Mouse (Mus musculus) spleen, embryonic (tissue): Measurements from ENCODE around the gene Gm648.
"Not testable (repeated sequence)": the region's sequence is repeated elsewhere in the genome, so short reads cannot be mapped to it uniquely, and the experiment has no call there.

Experiments used
- CTCF ChIA-PET: fragments of 350-600 bp; sonication (Branson Sonifier 250); formaldehyde crosslinking; loops from one replicate; lab custom pipeline; 2022; lab: Charles Lee

Gm648 gene

DNA sequence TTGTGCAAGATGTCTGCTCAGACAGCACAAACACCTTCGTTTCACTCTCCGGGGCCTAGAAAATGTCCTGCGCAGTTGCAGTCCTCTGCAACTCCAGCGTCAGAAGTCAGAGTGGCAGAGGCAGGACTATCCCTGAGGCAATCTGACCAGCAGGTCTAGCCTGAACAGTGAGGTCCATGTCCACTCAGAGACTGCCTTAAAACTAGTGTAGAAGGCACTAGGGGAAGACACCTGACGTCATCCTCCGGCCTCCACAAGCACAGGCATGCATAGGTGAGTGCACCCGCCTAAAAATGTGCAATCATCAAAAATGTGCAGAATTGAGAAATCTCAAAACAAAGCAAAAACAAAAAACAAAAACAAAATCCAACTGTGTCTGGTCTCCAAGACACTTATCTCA, at the start of gene Gm648:
TSS of gene Gm648 (minus strand) at position 101 of the 400 bp plus-strand sequence.
- CTCF ChIA-PET = no interaction called here

DNA sequence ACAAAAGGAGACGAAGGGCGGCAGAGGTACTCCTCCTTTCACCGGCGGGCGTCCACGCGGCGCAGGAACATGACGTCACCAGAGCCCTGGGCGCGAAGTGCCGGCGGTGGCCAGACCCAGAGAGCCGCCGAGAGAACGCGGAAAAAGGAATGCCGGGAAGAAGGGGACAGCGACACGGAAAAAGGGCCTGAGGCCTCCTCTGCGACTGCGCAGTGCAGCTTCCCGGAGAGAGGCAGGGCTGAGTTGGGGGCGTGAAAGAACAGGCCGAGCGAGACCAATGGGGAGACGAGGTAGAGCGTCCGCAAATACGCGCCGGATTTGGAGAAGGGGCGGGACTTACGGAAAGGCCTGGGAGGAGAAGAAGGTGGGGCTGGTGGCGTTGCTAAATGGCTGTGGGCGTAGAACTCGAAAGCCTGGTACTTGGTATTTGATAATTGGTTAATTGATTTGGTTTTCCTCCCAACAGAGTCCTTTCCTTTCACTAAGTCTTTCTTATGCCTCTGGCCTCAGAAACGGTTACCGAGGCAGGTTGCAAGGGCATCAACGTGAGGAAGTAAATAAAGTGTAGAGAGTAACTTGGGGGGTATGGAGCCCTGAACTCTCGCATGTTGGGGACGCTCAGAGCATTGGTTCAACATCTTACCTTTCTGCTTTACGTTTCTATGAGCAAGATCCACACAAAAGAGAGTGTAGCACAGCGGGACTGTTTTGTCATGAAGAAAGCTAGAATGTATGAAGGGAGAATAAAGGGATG, 48.7 kb upstream of the Gm648 start, which contains the start of gene Mmgt1:
TSS of gene Mmgt1 (minus strand) at position 183 of the 754 bp plus-strand sequence.
- CTCF ChIA-PET = no interaction called here

DNA sequence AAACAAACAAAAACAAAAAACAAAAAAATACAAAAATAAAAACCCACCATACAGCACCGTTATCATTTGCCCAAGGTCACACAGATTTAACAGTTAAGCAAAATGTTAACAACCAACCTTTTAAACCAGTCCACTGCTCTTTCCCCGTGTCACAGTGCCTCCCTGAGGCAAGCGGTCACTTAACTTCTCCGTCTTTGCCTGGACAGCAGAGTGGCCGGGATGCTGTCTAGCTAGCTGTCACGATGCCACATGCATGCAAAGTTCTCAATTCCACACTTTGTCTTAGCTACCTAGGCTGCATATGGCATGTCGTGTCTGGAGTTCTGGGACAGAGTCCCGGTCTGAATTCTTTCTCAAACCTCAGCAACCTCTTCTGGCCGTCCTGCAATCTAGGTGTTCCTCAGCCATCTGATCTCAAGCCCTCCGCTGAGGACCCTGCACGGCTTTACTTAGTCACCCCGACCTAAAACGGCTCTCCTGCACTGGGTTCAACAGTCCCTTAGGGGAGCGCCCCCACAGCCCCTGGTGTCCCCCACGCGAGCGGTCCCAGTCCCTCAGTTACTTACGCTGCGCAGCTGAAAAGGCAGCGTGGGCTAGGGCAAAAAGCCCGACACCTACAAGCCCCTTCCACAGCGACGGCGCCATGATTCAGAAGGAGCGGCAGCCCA, 47.9 kb upstream of the Gm648 start:
- CTCF ChIA-PET = no interaction called here

DNA sequence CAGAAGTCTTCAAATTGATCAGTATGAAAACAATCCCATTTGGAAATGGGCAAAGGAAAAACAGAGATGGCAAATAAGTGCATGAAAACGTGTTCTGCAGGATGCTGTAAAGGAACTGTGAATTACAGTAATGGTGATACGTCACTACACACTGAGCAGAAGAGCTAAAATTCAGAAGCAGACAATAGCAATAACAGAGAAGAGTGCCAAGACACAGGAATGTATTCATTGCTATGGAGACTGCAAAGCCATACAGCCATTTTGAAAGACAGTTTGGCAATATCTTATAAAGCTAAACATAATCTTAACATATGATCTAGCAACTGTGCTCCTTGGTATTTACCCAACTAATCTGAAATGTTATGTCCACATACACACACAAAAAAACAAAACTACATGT, 28.8 kb upstream of the Gm648 start:
- CTCF ChIA-PET = no interaction called here

DNA sequence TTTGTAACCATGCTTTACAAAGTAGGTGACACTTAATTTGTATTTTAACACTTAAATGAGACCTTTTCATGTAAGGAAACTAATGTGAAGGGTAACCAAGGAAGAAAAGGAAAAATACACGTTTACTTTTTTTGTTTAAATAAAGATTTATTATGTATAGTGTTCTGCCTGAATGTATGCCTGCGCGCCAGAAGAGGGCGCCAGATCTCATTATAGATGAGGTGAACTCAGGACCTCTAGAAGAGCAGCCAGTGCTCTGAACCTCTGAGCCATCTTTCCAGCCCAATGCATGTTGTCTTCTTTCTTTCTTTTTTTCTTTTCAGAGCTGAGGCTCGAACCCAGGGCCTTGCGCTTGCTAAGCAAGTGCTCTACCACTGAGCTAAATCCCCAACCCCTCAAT, 23.1 kb upstream of the Gm648 start:
- CTCF ChIA-PET = no interaction called here

DNA sequence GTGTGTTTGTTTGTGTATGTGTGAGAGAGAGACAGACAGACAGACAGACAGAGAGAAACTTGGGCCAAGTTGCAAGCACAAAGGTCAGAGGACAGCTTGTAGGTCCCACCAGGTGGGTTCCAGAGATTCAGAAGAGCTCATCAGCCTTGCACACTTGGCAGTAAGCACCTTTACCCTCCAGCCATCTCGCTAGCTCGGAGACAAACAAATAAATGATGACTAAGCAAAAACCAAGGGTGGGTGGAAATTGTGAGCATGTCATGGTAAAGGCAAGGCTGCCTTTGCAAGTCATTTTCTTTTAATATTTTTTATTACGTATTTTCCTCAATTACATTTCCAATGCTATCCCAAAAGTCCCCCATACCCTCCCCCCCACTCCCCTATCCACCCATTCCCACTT, 4.2 kb upstream of the Gm648 start:
- CTCF ChIA-PET = no interaction called here

DNA sequence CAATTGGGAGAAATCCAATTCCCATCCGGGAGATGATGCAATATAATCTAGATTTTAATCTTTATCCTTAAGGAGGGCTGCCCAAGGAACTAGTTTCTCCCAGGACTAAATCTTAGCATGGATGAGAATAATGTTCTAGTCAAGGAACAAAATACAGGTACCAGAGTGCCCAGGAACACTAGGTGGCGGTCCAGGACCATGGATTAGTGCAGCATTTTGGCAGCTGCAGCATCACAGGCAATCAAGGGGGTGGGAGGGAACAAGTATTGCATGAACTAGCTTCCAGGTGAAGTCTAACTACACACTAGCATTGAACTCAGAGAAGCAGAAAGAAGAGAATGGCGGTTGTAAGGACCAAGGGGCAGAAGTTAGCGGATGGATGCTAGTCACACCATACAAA, 12.2 kb downstream of the Gm648 start:
- CTCF ChIA-PET = no interaction called here

DNA sequence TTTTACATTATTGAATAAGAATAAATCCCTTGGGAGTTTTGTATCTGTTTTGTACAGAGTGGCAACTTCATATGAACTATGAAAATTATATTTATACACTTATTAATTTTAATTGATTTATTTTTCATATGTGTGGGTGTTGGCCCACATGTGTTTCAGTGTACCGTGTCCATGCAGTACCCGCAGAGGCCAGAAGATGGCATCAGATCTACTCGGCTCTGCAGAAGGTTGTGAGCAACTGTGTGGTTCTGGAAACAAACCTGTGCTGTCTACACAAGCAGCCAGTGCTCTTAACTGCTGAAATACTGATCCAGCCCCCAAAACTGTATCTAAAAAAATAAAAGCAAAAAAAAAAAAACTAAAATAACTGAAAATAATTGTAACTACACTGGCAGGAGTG, 18.1 kb downstream of the Gm648 start:
- CTCF ChIA-PET = no interaction called here

DNA sequence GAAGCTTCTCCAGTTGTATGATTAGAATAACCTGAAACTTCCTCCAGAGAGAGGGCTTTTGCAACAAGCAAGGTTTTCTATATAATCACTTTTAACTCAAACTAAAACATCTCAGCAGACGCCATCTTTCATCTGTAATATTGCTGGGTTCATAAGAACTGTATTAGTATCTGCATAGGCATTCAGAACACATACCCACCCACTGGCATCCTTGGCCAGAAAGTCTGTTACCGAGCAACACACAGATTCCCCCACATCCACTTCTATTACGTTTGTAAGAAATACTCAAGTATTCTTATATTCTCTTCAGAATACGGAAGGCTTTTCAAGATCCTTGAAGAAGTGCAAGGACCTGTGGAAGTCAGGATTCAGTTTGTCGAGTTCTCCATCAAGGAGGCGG, 25.0 kb downstream of the Gm648 start, which contains the start of gene Gm10477:
TSS of gene Gm10477 (plus strand) at position 301 of the 400 bp plus-strand sequence.
- CTCF ChIA-PET = not testable (repeated sequence)

DNA sequence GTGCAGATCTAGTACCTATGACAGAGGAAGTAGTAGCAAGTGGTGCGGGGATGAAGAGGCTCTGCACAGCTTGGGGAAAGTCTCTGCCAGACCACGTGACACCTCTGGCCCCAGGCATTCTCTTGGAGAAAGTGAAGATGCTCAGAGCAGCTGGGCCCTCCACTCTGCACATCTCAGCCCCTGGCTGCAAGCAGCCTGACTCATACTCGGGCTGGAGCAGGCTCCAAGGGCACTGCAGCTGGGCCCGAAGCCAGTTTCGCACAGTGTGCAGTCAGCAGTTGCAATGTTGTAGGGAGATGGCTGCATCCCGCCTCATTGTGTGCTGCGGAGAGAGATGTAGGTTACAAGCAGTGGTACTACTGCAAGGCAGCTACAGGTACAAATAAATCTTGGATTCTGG, 52.2 kb downstream of the Gm648 start:
- CTCF ChIA-PET = no interaction called here
